Mouse (Mus musculus) midbrain, embryonic 16.5 days (tissue): Measurements from ENCODE around the gene Jph4. TPM values are rescaled to one million over a fixed set of nuclear protein-coding genes. Genes with fewer than 3 reads are reported as not detected.

ENCODE experiments used
- ATAC-seq: fragments of 200-750 bp; cut with Nextera tagmentation; 2 replicates; pipeline ENCODE4 v1.8.0; 2017; ENCODE audit warnings: moderate TSS enrichment
- H3K27ac ChIP-seq: fragments of 300-500 bp; sonication (generic); 2 replicates; pipeline ENCODE4 v1.5.1; 2014; ENCODE audit warnings: mild to moderate bottlenecking, low read length, mixed read lengths
- H3K27me3 ChIP-seq: fragments of 300-500 bp; sonication (generic); 2 replicates; pipeline ENCODE4 v1.6.1; 2014; ENCODE audit warnings: low read depth, low read length, mixed read lengths; ENCODE audit not compliant: control insufficient read depth, insufficient read depth
- H3K36me3 ChIP-seq: fragments of 300-500 bp; sonication (generic); 2 replicates; pipeline ENCODE4 v1.6.1; 2014; ENCODE audit warnings: mild to moderate bottlenecking, low read length, moderate library complexity, mixed read lengths; ENCODE audit not compliant: control insufficient read depth, insufficient read depth
- H3K4me1 ChIP-seq: fragments of 300-500 bp; sonication (generic); 2 replicates; pipeline ENCODE4 v1.6.1; 2014; ENCODE audit warnings: mild to moderate bottlenecking, low read length, mixed read lengths; ENCODE audit not compliant: control insufficient read depth, insufficient read depth
- H3K4me2 ChIP-seq: fragments of 300-500 bp; sonication (generic); 2 replicates; pipeline ENCODE4 v1.6.1; 2014; ENCODE audit warnings: mild to moderate bottlenecking, low read length, mixed read lengths
- H3K4me3 ChIP-seq: fragments of 300-500 bp; sonication (generic); 2 replicates; pipeline ENCODE4 v1.5.1; 2014; ENCODE audit warnings: low read depth, mild to moderate bottlenecking, low read length, moderate library complexity, mixed read lengths
- H3K9ac ChIP-seq: fragments of 300-500 bp; sonication (generic); 2 replicates; pipeline ENCODE4 v1.6.1; 2014; ENCODE audit warnings: low read depth, low read length, mixed read lengths
- H3K9me3 ChIP-seq: fragments of 300-500 bp; sonication (generic); replicated peaks from 2 replicates; pipeline ENCODE4 v1.6.1; 2014; ENCODE audit warnings: mild to moderate bottlenecking, low read length, mixed read lengths; ENCODE audit not compliant: control insufficient read depth, poor library complexity, severe bottlenecking
- WGBS: fragments of 180-500 bp; shearing (Covaris S2); extraction: QIAGEN DNeasy Blood & Tissue Kit; methylation state at CpG from one replicate; pipeline ENCODE4 v1.1.7; 2014; 5-methylcytosine and 5-hydroxymethylcytosine counted together
- polyA plus RNA-seq: library from polyadenylated mRNA; unstranded; fragments of >200 nt; fragmentation: Nextera tagmentation; extraction: Ambion mirVana; gene quantifications from 2 replicates; pipeline ENCODE4 v1.2.1, GENCODE M21; 2015

The Jph4 gene
- polyA plus RNA-seq, 1 experiment from 2014 or later, result 40.3 TPM

DNA sequence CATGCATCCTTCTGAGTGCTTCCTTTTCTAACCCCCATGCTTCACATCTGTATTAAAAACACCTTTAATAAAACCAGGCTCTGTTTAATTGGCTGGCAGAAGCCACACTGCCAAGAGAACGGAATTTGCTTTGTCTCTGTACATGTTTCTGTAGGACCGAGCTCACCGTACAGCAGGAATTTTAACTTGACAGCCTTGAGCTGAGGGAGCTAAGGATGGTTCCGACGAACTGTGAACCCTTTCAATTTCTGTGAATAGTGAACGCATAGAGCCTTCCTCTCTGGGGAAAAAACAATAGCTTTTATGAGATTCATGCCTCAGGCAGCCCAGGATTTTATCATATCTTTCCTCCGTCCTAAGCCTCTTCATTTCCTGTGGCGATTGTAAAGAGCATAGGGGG, 5.6 kb upstream of the Jph4 start:
- H3K4me1 ChIP-seq, result peaks cover 22% of the 10 kb centered on the region
- H3K9ac ChIP-seq, result peak overlapping the region; percentile 56
- peak; percentile 46 for ATAC-seq
- peak overlapping the region; percentile 8; the same call in 1 of the 2 replicates for H3K4me3 ChIP-seq
- peak overlapping the region; percentile 88 for H3K27ac ChIP-seq
- H3K9me3 ChIP-seq, result no peaks in the 10 kb centered on the region
- 8% methylated on average over 8 of the region's 8 CpGs for WGBS
- no peaks in the 10 kb centered on the region for H3K36me3 ChIP-seq
- H3K4me2 ChIP-seq, result peak overlapping the region; percentile 42
- H3K27me3 ChIP-seq, result no peaks in the 10 kb centered on the region

DNA sequence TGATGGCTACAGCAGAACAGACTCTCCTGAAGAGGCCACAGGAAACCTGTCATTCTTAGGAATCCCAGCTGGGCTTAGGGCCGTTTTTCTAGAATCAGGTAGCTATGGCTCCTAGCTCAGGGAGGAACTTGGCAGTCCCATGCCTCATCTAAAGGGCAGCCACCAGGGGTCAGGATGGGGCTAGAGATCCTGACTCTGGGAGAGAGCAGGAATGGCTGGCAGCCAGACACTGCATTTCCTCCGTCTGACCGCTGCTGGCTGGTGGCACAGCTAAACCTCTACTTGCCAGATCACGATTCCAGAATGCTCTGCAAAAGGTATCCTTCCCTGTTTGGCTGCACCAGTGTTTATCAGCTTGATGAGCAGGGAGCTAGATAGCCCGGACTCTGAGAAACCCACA, 5.2 kb upstream of the Jph4 start:
- H3K4me3 ChIP-seq, result peak overlapping the region; percentile 8; the same call in 1 of the 2 replicates
- no peaks in the 10 kb centered on the region for H3K27me3 ChIP-seq
- peak overlapping the region; percentile 56 for H3K9ac ChIP-seq
- H3K4me1 ChIP-seq, result peaks cover 25% of the 10 kb centered on the region
- no peaks in the 10 kb centered on the region for H3K9me3 ChIP-seq
- H3K36me3 ChIP-seq, result no peaks in the 10 kb centered on the region
- H3K27ac ChIP-seq, result peak overlapping the region; percentile 88
- peak; percentile 90 for ATAC-seq
- WGBS, result 5% methylated on average over 5 of the region's 5 CpGs
- peak overlapping the region; percentile 42 for H3K4me2 ChIP-seq

GRCm38 (mm10) chr14:55119421-55120134, 2.8 kb upstream of the Jph4 start:
- H3K27ac ChIP-seq, result no peak overlapping the region
- H3K27me3 ChIP-seq, result no peaks in the 10 kb centered on the region
- no peak overlapping the region for H3K9ac ChIP-seq
- WGBS, result 69% methylated on average over 4 of the region's 4 CpGs
- ATAC-seq, result no peak
- no peaks in the 10 kb centered on the region for H3K36me3 ChIP-seq
- H3K9me3 ChIP-seq, result no peaks in the 10 kb centered on the region
- H3K4me2 ChIP-seq, result no peak overlapping the region
- peaks cover 25% of the 10 kb centered on the region for H3K4me1 ChIP-seq
- H3K4me3 ChIP-seq, result no peak overlapping the region

- no peak for ATAC-seq
- Histone ChIP-seq H3K9ac (no peak overlapping the region), H3K9me3 (no peaks in the 10 kb centered on the region), H3K4me2 (no peak overlapping the region), H3K27ac (no peak overlapping the region), H3K27me3 (no peaks in the 10 kb centered on the region), H3K36me3 (peaks cover under 1% of the 10 kb centered on the region), H3K4me1 (peaks cover 32% of the 10 kb centered on the region), H3K4me3 (no peak overlapping the region)
- 76% methylated on average over 4 of the region's 4 CpGs for WGBS
Measured at GRCm38 (mm10) chr14:55118852-55119251, 2.1 kb upstream of the Jph4 start.

DNA sequence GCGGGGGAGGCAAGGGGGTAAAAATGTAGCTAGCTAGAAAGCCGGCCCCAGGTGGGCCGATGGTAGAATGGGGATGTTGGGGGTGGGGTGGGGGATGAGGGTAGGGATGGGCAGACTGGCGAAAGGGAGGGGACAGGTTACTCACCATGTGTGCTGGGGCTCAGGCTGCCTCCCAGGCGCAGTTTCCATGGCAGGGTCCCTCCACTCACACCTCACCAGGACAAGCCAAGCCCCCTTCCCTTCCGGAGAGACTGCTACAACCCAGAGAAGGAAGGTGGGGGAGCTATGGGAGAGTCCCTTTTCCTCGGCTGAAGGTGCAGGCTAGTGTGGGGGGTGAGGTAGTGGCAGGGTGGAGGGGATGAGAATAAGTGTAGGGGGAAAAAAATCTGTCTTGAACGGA, 889 bp downstream of the Jph4 start:
- Histone ChIP-seq H3K9ac (peak overlapping the region; percentile 98), H3K27ac (peak overlapping the region; percentile 95), H3K36me3 (peaks cover 7% of the 10 kb centered on the region), H3K4me2 (peak overlapping the region; percentile 66), H3K4me1 (peaks cover 45% of the 10 kb centered on the region), H3K4me3 (peak overlapping the region; percentile 90), H3K9me3 (no peaks in the 10 kb centered on the region), H3K27me3 (no peaks in the 10 kb centered on the region)
- WGBS, result 0% methylated on average over 8 of the region's 8 CpGs
- peak; percentile 34 for ATAC-seq

GRCm38 (mm10) chr14:55114759-55115701, 1.7 kb downstream of the Jph4 start:
- peaks cover 7% of the 10 kb centered on the region for H3K36me3 ChIP-seq
- H3K4me3 ChIP-seq, result peak overlapping the region; percentile 90
- H3K4me2 ChIP-seq, result peak overlapping the region; percentile 66
- no peaks in the 10 kb centered on the region for H3K9me3 ChIP-seq
- H3K27ac ChIP-seq, result peak overlapping the region; percentile 95
- peaks cover 49% of the 10 kb centered on the region for H3K4me1 ChIP-seq
- H3K27me3 ChIP-seq, result no peaks in the 10 kb centered on the region
- H3K9ac ChIP-seq, result peak overlapping the region; percentile 98
- WGBS, result under 1% methylated on average over 74 of the region's 78 CpGs
- peak; percentile 32 for ATAC-seq

DNA sequence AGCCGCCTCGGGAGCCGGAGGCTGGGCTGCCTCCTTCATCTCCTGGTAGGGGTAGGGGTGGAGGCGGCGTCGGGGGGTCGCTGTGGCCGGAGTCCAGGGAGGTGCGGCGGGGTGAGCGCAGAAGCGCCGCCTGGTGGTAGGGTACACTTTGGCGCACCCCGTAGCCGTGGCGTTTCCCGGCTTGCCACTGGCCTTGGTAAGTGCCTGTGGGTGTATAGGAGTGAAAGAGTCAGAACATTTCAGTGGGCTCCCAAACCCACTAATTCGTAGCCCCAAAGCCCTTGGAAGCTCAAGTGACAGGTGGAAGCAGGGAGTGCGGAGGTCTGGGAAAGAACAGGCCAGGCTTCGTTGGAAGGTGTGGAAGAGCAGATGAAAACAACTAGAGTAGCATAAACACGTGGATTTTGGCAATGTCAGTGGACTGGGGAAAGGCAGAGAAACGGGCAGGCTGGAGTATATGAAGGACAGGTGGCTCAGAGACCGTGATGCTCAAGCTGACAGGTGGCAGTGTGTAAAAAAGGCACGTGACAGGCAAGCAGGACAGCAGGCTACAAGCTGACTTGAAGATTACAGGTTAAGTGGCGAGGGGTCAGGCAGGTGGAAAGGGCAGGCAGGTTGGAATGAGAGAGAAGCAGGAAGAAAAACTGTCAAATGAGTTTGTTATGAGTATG, 2.6 kb downstream of the Jph4 start:
- Histone ChIP-seq H3K36me3 (peaks cover 7% of the 10 kb centered on the region), H3K4me1 (peaks cover 58% of the 10 kb centered on the region), H3K9me3 (no peaks in the 10 kb centered on the region), H3K4me2 (peak overlapping the region; percentile 66), H3K27ac (peak overlapping the region; percentile 95), H3K4me3 (peak overlapping the region; percentile 90), H3K27me3 (no peaks in the 10 kb centered on the region), H3K9ac (peak overlapping the region; percentile 98)
- no peak for ATAC-seq
- 12% methylated on average over 26 of the region's 26 CpGs for WGBS

- Histone ChIP-seq H3K36me3 (peaks cover 7% of the 10 kb centered on the region), H3K4me3 (peak overlapping the region; percentile 90), H3K27ac (peak overlapping the region; percentile 44; the same call in 1 of the 2 replicates), H3K27me3 (no peaks in the 10 kb centered on the region), H3K9me3 (no peaks in the 10 kb centered on the region), H3K9ac (peak overlapping the region; percentile 98; the same call in 1 of the 2 replicates), H3K4me2 (peak overlapping the region; percentile 66), H3K4me1 (peaks cover 64% of the 10 kb centered on the region)
- ATAC-seq, result no peak
- 75% methylated on average over 51 of the region's 51 CpGs for WGBS
Measured at GRCm38 (mm10) chr14:55113351-55113974, 3.3 kb downstream of the Jph4 start.
